Mouse (Mus musculus) macrophage (primary cell): Measurements from ENCODE around the gene Mrgpre. TPM values are rescaled to one million over a fixed set of nuclear protein-coding genes. Genes with fewer than 3 reads are reported as not detected.

ENCODE experiments used
- H3K27ac ChIP-seq: fragments of 350-480 bp; formaldehyde crosslinking; 2 replicates; pipeline ENCODE4 v1.9.0; 2021
- H3K36me3 ChIP-seq: fragments of 350-480 bp; formaldehyde crosslinking; 2 replicates; pipeline ENCODE4 v1.9.0; 2021; ENCODE audit errors: inconsistent target
- H3K4me3 ChIP-seq: fragments of 350-480 bp; formaldehyde crosslinking; 2 replicates; pipeline ENCODE4 v1.9.0; 2021; ENCODE audit errors: inconsistent target
- H3K79me2 ChIP-seq: fragments of 350-480 bp; formaldehyde crosslinking; 2 replicates; pipeline ENCODE4 v1.9.0; 2021; ENCODE audit errors: inconsistent target
- WGBS: methylation state at CpG from one replicate; pipeline ENCODE4 v1.1.7; 2026; ENCODE audit warnings: inconsistent platforms; ENCODE audit not compliant: missing documents; 5-methylcytosine and 5-hydroxymethylcytosine counted together
- polyA plus RNA-seq: library from polyadenylated mRNA; stranded (reverse); fragments of 250-400 nt; gene quantifications from 3 replicates; pipeline ENCODE4 v1.2.4, GENCODE M21; 2018; ENCODE audit warnings: inconsistent platforms

The Mrgpre gene
- polyA plus RNA-seq, 1 experiment from 2014 or later: 5.1 TPM

- Histone ChIP-seq H3K79me2 (no peaks in the 10 kb centered on the region), H3K36me3 (no peaks in the 10 kb centered on the region), H3K4me3 (no peak overlapping the region), H3K27ac (no peak overlapping the region)
- WGBS: 51% methylated on average over 3 of the region's 3 CpGs
Observed at GRCm38 (mm10) chr7:143757696-143758095, 26.6 kb downstream of the Mrgpre start.

- Histone ChIP-seq H3K79me2 (no peaks in the 10 kb centered on the region), H3K4me3 (no peak overlapping the region; the same call in 1 of the 2 replicates), H3K36me3 (no peaks in the 10 kb centered on the region), H3K27ac (no peak overlapping the region)
- WGBS: under 1% methylated on average over 14 of the region's 15 CpGs
Observed at GRCm38 (mm10) chr7:143757027-143757390, 27.3 kb downstream of the Mrgpre start.

GRCm38 (mm10) chr7:143756125-143757026 lies 27.9 kb downstream of the Mrgpre start, which contains the start of gene Osbpl5:
TSS of gene Osbpl5 (minus strand) at chr7:143756985.
- no peak within 1 kb of the TSS for H3K27ac ChIP-seq
- WGBS: 22% methylated on average over 21 of the region's 22 CpGs
- H3K79me2 ChIP-seq: no peaks in the 10 kb centered on the region
- no peak within 1 kb of the TSS; the same call in 1 of the 2 replicates for H3K4me3 ChIP-seq
- H3K36me3 ChIP-seq: no peaks in the 10 kb centered on the region

GRCm38 (mm10) chr7:143755357-143756124 lies 28.8 kb downstream of the Mrgpre start:
- WGBS: 74% methylated on average over 9 of the region's 9 CpGs
- no peaks in the 10 kb centered on the region for H3K36me3 ChIP-seq
- H3K79me2 ChIP-seq: no peaks in the 10 kb centered on the region
- H3K27ac ChIP-seq: no peak overlapping the region
- H3K4me3 ChIP-seq: no peak overlapping the region

GRCm38 (mm10) chr7:143753990-143754715 lies 30.1 kb downstream of the Mrgpre start:
- Histone ChIP-seq H3K4me3 (no peak overlapping the region), H3K27ac (no peak overlapping the region), H3K79me2 (no peaks in the 10 kb centered on the region), H3K36me3 (no peaks in the 10 kb centered on the region)
- WGBS: 64% methylated on average over 5 of the region's 5 CpGs

GRCm38 (mm10) chr7:143752606-143753005 lies 31.7 kb downstream of the Mrgpre start:
- Histone ChIP-seq H3K4me3 (no peak overlapping the region), H3K79me2 (no peaks in the 10 kb centered on the region), H3K36me3 (no peaks in the 10 kb centered on the region), H3K27ac (no peak overlapping the region)
- WGBS: 80% methylated on average over 3 of the region's 3 CpGs

- H3K27ac ChIP-seq: no peak overlapping the region
- no peak overlapping the region for H3K4me3 ChIP-seq
- H3K79me2 ChIP-seq: no peaks in the 10 kb centered on the region
- no peaks in the 10 kb centered on the region for H3K36me3 ChIP-seq
- WGBS: 86% methylated on average over 4 of the region's 4 CpGs
Observed at GRCm38 (mm10) chr7:143752056-143752455, 32.2 kb downstream of the Mrgpre start.

- no peak overlapping the region for H3K4me3 ChIP-seq
- WGBS: 100% methylated on average over 1 of the region's 1 CpGs
- no peak overlapping the region for H3K27ac ChIP-seq
- no peaks in the 10 kb centered on the region for H3K79me2 ChIP-seq
- no peaks in the 10 kb centered on the region for H3K36me3 ChIP-seq
Observed at GRCm38 (mm10) chr7:143751380-143751779, 32.9 kb downstream of the Mrgpre start.

- Histone ChIP-seq H3K4me3 (no peak overlapping the region), H3K36me3 (no peaks in the 10 kb centered on the region), H3K79me2 (no peaks in the 10 kb centered on the region), H3K27ac (no peak overlapping the region)
- WGBS: 90% methylated on average over 3 of the region's 3 CpGs
Observed at GRCm38 (mm10) chr7:143749045-143749444, 35.3 kb downstream of the Mrgpre start.

GRCm38 (mm10) chr7:143748041-143748868 lies 36.0 kb downstream of the Mrgpre start:
- 15% methylated on average over 14 of the region's 16 CpGs for WGBS
- Histone ChIP-seq H3K79me2 (no peaks in the 10 kb centered on the region), H3K36me3 (no peaks in the 10 kb centered on the region), H3K27ac (no peak overlapping the region), H3K4me3 (no peak overlapping the region)

GRCm38 (mm10) chr7:143740653-143741052 lies 43.6 kb downstream of the Mrgpre start:
- WGBS: 49% methylated on average over 2 of the region's 2 CpGs
- H3K36me3 ChIP-seq: no peaks in the 10 kb centered on the region
- H3K79me2 ChIP-seq: no peaks in the 10 kb centered on the region
- no peak overlapping the region for H3K4me3 ChIP-seq
- H3K27ac ChIP-seq: no peak overlapping the region

GRCm38 (mm10) chr7:143739511-143740461 lies 44.5 kb downstream of the Mrgpre start:
- Histone ChIP-seq H3K27ac (no peak overlapping the region), H3K4me3 (no peak overlapping the region), H3K79me2 (no peaks in the 10 kb centered on the region), H3K36me3 (no peaks in the 10 kb centered on the region)
- 14% methylated on average over 36 of the region's 38 CpGs for WGBS

GRCm38 (mm10) chr7:143738601-143739006 lies 45.7 kb downstream of the Mrgpre start:
- 94% methylated on average over 5 of the region's 5 CpGs for WGBS
- Histone ChIP-seq H3K4me3 (no peak overlapping the region), H3K79me2 (no peaks in the 10 kb centered on the region), H3K27ac (no peak overlapping the region), H3K36me3 (no peaks in the 10 kb centered on the region)
